Mouse (Mus musculus): Measurements from ENCODE around the gene Calm2. TPM values are rescaled to one million over a fixed set of nuclear protein-coding genes. Genes with fewer than 3 reads are reported as not detected.

Gene Calm2
- polyA plus RNA-seq, 1 experiment from 2014 or later: 1,089 TPM

DNA sequence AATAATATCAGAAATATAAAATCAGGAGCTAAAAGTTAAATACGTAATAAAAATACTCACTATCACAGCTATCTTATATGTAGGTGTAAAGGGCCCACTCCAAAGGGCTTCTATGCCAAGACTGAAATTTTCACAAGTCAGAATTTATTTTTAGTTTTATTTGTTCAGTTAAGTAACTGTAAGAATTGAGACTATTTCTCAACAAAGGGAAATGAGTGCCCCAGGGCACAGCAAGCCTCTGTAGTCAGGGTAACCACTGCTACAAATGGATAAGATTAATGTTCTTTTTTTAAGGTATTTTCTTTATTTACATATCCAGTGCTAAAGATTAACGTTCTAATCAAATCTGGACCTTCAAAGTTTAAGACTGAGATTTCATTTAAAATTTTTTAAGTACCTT, 7.3 kb downstream of the Calm2 start:
- Histone ChIP-seq H3K9ac (ENCODE audit: low read length) (no peak overlapping the region), H3K4me2 (ENCODE audit: low read depth, severe bottlenecking) (no peak overlapping the region), H3K27me3 (ENCODE audit: control insufficient read depth, insufficient read depth, low read length) (no peaks in the 10 kb centered on the region), H3K36me3 (ENCODE audit: control insufficient read depth, insufficient read depth, low read length) (peaks cover 7% of the 10 kb centered on the region; the same call in 1 of the 2 replicates), H3K4me3 (ENCODE audit: low read depth, low read length) (no peak overlapping the region), H3K27ac (replicated peaks; ENCODE audit: low read depth, low read length) (no peak overlapping the region), H3K4me1 (ENCODE audit: control insufficient read depth, insufficient read depth, low read length) (peaks cover 5% of the 10 kb centered on the region), H3K9me3 (ENCODE audit: control insufficient read depth, low read length) (no peaks in the 10 kb centered on the region)
- DNase-seq (ENCODE audit: low spot score) (no peak), ATAC-seq (ENCODE audit: insufficient number of reproducible peaks, low FRiP score, low TSS enrichment, low read depth) (no peak)
- 95% methylated on average over 2 of the region's 2 CpGs for WGBS

DNA sequence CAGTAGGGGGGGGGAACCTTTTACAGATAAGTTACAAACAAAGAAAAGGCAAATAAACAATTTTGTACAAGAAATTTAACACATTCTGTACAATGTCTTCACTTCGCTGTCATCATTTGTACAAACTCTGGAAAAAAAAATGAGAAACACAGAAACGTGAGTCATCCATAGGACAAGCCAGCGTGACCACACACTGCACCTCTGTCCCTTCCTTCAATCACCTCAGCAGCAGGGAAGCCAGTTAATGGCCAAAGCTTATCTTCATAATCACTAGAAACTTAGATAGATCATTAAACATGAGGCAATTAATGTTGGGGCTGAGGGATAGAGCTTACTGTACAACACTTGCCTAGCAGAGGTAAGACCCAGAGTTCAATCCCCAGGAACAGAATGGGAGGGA, 12.8 kb downstream of the Calm2 start:
- H3K36me3 ChIP-seq (ENCODE audit: control insufficient read depth, insufficient read depth, low read length): peaks cover 23% of the 10 kb centered on the region
- no peak overlapping the region for H3K9ac ChIP-seq (ENCODE audit: low read length)
- no peak overlapping the region for H3K4me2 ChIP-seq (ENCODE audit: low read depth, severe bottlenecking)
- no peak for ATAC-seq (ENCODE audit: insufficient number of reproducible peaks, low FRiP score, low TSS enrichment, low read depth)
- no peaks in the 10 kb centered on the region for H3K27me3 ChIP-seq (ENCODE audit: control insufficient read depth, insufficient read depth, low read length)
- 95% methylated on average over 3 of the region's 3 CpGs for WGBS
- no peaks in the 10 kb centered on the region for H3K4me1 ChIP-seq (ENCODE audit: control insufficient read depth, insufficient read depth, low read length)
- no peak overlapping the region for H3K27ac ChIP-seq (replicated peaks; ENCODE audit: low read depth, low read length)
- no peak overlapping the region for H3K4me3 ChIP-seq (ENCODE audit: low read depth, low read length)
- no peak for DNase-seq (ENCODE audit: low spot score)
- no peaks in the 10 kb centered on the region for H3K9me3 ChIP-seq (ENCODE audit: control insufficient read depth, low read length)

DNA sequence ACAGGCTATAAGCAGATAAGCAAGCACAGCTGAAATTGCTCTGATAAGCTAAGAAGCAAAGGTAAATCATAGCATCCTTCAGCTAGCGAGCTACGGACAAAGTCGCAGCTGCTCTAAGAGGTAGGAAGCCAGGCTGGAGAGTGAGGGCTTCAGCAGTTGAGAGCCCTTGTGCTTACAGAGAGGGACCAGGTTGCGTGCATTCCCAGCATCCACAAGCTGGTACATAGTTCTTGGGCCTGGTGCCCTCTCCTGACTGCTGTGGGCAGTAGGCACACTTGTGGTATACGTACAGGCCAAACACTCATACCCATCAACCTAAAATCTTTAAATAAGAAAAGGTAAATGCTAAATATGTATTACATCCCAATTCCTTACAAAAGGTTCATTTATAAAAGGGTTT, 14.0 kb downstream of the Calm2 start:
- no peak for ATAC-seq (ENCODE audit: insufficient number of reproducible peaks, low FRiP score, low TSS enrichment, low read depth)
- Histone ChIP-seq H3K9ac (ENCODE audit: low read length) (no peak overlapping the region), H3K27ac (replicated peaks; ENCODE audit: low read depth, low read length) (no peak overlapping the region), H3K27me3 (ENCODE audit: control insufficient read depth, insufficient read depth, low read length) (no peaks in the 10 kb centered on the region), H3K4me3 (ENCODE audit: low read depth, low read length) (no peak overlapping the region), H3K4me1 (ENCODE audit: control insufficient read depth, insufficient read depth, low read length) (no peaks in the 10 kb centered on the region), H3K9me3 (ENCODE audit: control insufficient read depth, low read length) (no peaks in the 10 kb centered on the region), H3K36me3 (ENCODE audit: control insufficient read depth, insufficient read depth, low read length) (peaks cover 23% of the 10 kb centered on the region), H3K4me2 (ENCODE audit: low read depth, severe bottlenecking) (no peak overlapping the region)
- 96% methylated on average over 5 of the region's 5 CpGs for WGBS
- no peak for DNase-seq (ENCODE audit: low spot score)

DNA sequence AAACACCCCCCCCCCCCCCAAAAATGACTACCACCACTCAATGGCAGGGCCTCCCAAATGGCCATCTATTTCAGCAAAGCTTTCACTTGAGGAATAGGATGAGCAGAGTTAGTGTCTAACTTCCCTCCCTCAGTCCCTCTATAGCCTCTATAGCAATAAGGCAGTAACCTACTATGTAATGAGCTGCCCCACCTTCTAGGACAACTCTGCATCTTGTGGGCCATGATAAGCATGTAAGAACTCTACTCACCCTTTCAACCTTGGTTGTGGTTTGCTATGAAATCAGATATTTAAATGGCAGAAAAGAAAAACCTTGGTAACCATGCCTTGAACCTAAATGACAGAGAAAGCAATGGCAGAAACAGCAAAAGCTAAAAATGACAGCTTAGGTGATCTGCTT, 14.4 kb downstream of the Calm2 start:
- Histone ChIP-seq H3K27me3 (ENCODE audit: control insufficient read depth, insufficient read depth, low read length) (no peaks in the 10 kb centered on the region), H3K9ac (ENCODE audit: low read length) (no peak overlapping the region), H3K4me1 (ENCODE audit: control insufficient read depth, insufficient read depth, low read length) (no peaks in the 10 kb centered on the region), H3K4me3 (ENCODE audit: low read depth, low read length) (no peak overlapping the region), H3K27ac (replicated peaks; ENCODE audit: low read depth, low read length) (no peak overlapping the region), H3K36me3 (ENCODE audit: control insufficient read depth, insufficient read depth, low read length) (peaks cover 23% of the 10 kb centered on the region), H3K9me3 (ENCODE audit: control insufficient read depth, low read length) (no peaks in the 10 kb centered on the region), H3K4me2 (ENCODE audit: low read depth, severe bottlenecking) (no peak overlapping the region)
- ATAC-seq (ENCODE audit: insufficient number of reproducible peaks, low FRiP score, low TSS enrichment, low read depth) (no peak), DNase-seq (ENCODE audit: low spot score) (no peak)

DNA sequence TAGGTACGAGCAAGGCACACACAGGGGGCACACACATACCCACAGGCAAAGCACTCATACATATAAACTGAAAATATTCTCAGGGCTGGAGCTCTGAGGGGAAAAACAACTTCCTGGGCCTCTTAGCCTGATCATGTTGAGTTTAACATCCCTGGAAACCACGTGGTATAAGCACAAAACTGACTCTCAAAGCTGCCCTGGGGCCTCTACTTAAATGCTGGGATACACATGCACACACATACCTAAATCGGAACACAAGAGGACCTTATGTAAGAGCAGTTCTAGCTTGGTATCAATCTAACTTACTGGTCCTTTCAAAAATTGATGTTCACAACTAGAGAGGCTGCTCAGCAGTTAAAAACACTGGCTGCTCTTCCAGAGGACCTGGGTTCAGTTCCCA, 17.3 kb downstream of the Calm2 start:
- Histone ChIP-seq H3K4me1 (ENCODE audit: control insufficient read depth, insufficient read depth, low read length) (no peaks in the 10 kb centered on the region), H3K9me3 (ENCODE audit: control insufficient read depth, low read length) (no peaks in the 10 kb centered on the region), H3K27me3 (ENCODE audit: control insufficient read depth, insufficient read depth, low read length) (no peaks in the 10 kb centered on the region), H3K4me2 (ENCODE audit: low read depth, severe bottlenecking) (no peak overlapping the region), H3K4me3 (ENCODE audit: low read depth, low read length) (no peak overlapping the region), H3K9ac (ENCODE audit: low read length) (no peak overlapping the region), H3K36me3 (ENCODE audit: control insufficient read depth, insufficient read depth, low read length) (peaks cover 18% of the 10 kb centered on the region), H3K27ac (replicated peaks; ENCODE audit: low read depth, low read length) (no peak overlapping the region)
- WGBS: 83% methylated on average over 3 of the region's 3 CpGs
- ATAC-seq (ENCODE audit: insufficient number of reproducible peaks, low FRiP score, low TSS enrichment, low read depth): no peak
- no peak for DNase-seq (ENCODE audit: low spot score)

DNA sequence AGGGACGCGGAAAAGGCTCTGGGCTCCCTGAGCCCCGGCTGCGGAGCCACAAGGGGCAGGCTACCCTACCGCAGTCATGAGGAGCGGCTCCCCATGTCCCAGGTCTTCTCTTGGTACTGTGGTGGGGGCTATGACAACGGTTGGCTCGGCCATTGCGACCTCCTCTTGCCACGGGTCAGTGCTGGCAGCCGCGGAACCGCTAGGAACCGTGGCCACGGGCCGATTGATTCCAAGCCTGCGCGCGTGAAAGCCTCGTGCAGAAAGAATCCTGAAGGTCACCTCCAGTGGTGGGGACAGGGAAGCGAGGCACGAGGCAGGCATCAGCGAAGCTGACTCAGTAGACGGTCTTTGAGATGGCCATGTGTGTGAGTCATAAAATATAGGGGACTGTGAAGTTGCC, 19.2 kb downstream of the Calm2 start, which contains the start of gene Stpg4:
Gene Stpg4 (minus strand): TSS at position 231 of the 400 bp plus-strand sequence.
- no peak within 1 kb of the TSS for H3K4me3 ChIP-seq (ENCODE audit: low read depth, low read length)
- H3K27ac ChIP-seq (replicated peaks; ENCODE audit: low read depth, low read length): no peak within 1 kb of the TSS
- no peaks in the 10 kb centered on the region for H3K27me3 ChIP-seq (ENCODE audit: control insufficient read depth, insufficient read depth, low read length)
- H3K9me3 ChIP-seq (ENCODE audit: control insufficient read depth, low read length): no peaks in the 10 kb centered on the region
- H3K4me2 ChIP-seq (ENCODE audit: low read depth, severe bottlenecking): no peak within 1 kb of the TSS
- peaks cover 12% of the 10 kb centered on the region for H3K36me3 ChIP-seq (ENCODE audit: control insufficient read depth, insufficient read depth, low read length)
- DNase-seq (ENCODE audit: low spot score) (no peak), ATAC-seq (ENCODE audit: insufficient number of reproducible peaks, low FRiP score, low TSS enrichment, low read depth) (no peak; the same call in 1 of the 2 replicates)
- no peaks in the 10 kb centered on the region for H3K4me1 ChIP-seq (ENCODE audit: control insufficient read depth, insufficient read depth, low read length)
- WGBS: 63% methylated on average over 24 of the region's 24 CpGs
- H3K9ac ChIP-seq (ENCODE audit: low read length): no peak within 1 kb of the TSS

DNA sequence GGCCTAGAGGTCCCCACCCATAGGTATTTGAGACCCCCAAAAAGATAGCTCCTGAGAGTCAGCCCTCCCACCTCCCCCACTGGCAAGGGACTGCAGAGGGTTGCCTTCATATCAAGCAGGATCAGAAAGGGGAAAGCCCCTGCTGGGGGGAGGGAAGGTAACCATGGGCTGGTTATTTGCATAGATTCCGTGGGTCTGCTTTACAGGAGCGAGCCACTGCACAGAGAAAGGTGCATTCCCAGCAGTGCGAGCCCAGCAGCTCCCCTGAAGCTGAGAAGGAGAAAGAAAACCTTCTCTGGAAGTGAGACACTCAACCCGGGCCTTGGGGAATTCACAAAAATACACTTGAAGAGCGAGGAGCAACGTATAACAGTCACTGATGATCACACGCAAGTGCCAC, 28.7 kb downstream of the Calm2 start:
- no peak overlapping the region for H3K9ac ChIP-seq (ENCODE audit: low read length)
- ATAC-seq (ENCODE audit: insufficient number of reproducible peaks, low FRiP score, low TSS enrichment, low read depth) (no peak), DNase-seq (ENCODE audit: low spot score) (no peak)
- 75% methylated on average over 7 of the region's 7 CpGs for WGBS
- H3K36me3 ChIP-seq (ENCODE audit: control insufficient read depth, insufficient read depth, low read length): no peaks in the 10 kb centered on the region
- no peak overlapping the region for H3K27ac ChIP-seq (replicated peaks; ENCODE audit: low read depth, low read length)
- H3K4me1 ChIP-seq (ENCODE audit: control insufficient read depth, insufficient read depth, low read length): no peaks in the 10 kb centered on the region
- no peak overlapping the region for H3K4me3 ChIP-seq (ENCODE audit: low read depth, low read length)
- no peaks in the 10 kb centered on the region for H3K27me3 ChIP-seq (ENCODE audit: control insufficient read depth, insufficient read depth, low read length)
- no peak overlapping the region for H3K4me2 ChIP-seq (ENCODE audit: low read depth, severe bottlenecking)
- no peaks in the 10 kb centered on the region for H3K9me3 ChIP-seq (ENCODE audit: control insufficient read depth, low read length)

DNA sequence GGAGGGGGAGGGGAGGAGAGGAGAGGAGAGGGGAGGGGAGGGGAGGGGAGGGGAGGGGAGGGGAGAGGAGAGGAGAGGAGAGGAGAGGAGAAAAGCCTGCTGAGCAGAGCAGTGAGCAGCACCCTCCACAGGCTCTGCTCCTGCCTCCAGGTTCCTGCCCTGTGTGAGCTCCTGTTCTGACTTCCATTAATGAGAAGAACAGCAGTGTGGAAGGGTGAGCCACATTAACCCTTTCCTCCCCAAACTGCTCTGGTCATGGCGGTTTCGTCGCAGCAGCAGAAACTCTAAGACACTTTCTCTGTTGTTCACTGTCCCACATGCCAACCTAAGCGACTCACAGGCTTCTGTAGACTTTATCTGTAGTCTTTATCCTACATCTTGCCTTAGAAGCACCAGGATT, 40.1 kb downstream of the Calm2 start:
- 74% methylated on average over 4 of the region's 4 CpGs for WGBS
- Histone ChIP-seq H3K9ac (ENCODE audit: low read length) (no peak overlapping the region), H3K9me3 (ENCODE audit: control insufficient read depth, low read length) (no peaks in the 10 kb centered on the region), H3K4me3 (ENCODE audit: low read depth, low read length) (no peak overlapping the region), H3K36me3 (ENCODE audit: control insufficient read depth, insufficient read depth, low read length) (no peaks in the 10 kb centered on the region), H3K4me1 (ENCODE audit: control insufficient read depth, insufficient read depth, low read length) (no peaks in the 10 kb centered on the region), H3K27ac (replicated peaks; ENCODE audit: low read depth, low read length) (no peak overlapping the region), H3K4me2 (ENCODE audit: low read depth, severe bottlenecking) (no peak overlapping the region), H3K27me3 (ENCODE audit: control insufficient read depth, insufficient read depth, low read length) (no peaks in the 10 kb centered on the region)
- ATAC-seq (ENCODE audit: insufficient number of reproducible peaks, low FRiP score, low TSS enrichment, low read depth): no peak
- DNase-seq (ENCODE audit: low spot score): no peak

DNA sequence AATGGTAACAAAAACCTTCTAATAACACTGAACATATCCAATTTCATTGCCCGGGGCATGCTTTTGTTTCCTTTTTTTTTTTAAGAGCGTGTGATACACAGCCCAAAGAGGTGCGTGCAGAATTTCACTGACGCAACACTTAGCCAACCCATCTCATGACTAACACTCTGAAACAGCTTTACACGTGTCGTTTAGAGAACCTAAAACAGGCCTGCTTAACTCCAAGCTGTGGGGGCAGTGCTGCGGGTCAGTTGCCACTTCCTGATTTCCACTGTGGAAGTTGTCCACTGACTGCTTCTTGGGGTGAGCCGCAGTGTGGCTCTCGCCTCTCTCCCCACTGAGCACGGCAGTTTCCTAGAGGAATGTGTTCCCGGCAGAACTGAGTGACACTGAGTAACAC, 41.2 kb downstream of the Calm2 start:
- H3K9ac ChIP-seq (ENCODE audit: low read length): no peak overlapping the region
- H3K36me3 ChIP-seq (ENCODE audit: control insufficient read depth, insufficient read depth, low read length): no peaks in the 10 kb centered on the region
- ATAC-seq (ENCODE audit: insufficient number of reproducible peaks, low FRiP score, low TSS enrichment, low read depth): no peak
- no peaks in the 10 kb centered on the region for H3K9me3 ChIP-seq (ENCODE audit: control insufficient read depth, low read length)
- 71% methylated on average over 11 of the region's 11 CpGs for WGBS
- H3K4me3 ChIP-seq (ENCODE audit: low read depth, low read length): no peak overlapping the region
- no peak for DNase-seq (ENCODE audit: low spot score)
- no peaks in the 10 kb centered on the region for H3K4me1 ChIP-seq (ENCODE audit: control insufficient read depth, insufficient read depth, low read length)
- no peak overlapping the region for H3K27ac ChIP-seq (replicated peaks; ENCODE audit: low read depth, low read length)
- H3K4me2 ChIP-seq (ENCODE audit: low read depth, severe bottlenecking): no peak overlapping the region
- H3K27me3 ChIP-seq (ENCODE audit: control insufficient read depth, insufficient read depth, low read length): no peaks in the 10 kb centered on the region

All from limb, embryonic 11.5 days (tissue).